Mouse (Mus musculus): ENCODE measurements at regions not wholly inside any gene's neighbourhood (a gene's known extent, or its start where the extent isn't known, plus 50 kb on each side); places are given as distances from the start of the nearest gene placed in this dataset.

DNA sequence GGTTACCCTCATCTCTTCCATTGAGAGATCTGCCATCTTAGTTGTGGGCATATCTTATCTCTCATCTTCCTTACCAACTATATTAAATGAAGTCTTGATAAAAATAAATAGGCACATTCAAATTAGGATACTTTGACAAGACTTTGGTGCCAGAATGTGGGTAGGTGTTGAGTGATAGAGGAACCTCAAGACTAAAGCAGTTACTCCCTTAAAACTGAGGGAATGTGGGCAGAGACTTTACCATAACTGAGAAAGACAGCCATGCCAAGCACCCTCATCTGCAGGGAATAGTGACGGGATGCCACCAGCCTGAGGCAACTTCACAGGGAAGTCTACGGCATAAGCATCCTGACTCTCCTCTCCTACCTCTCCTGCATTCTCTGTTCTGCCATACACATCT lies 292.3 kb downstream of the Lmx1a start:
- TF ChIP-seq CTCF (IDR thresholded peaks at IDR 0.05; ENCODE audit: insufficient read depth, low read depth, low read length): no peak
- TF ChIP-seq POLR2A (IDR thresholded peaks at IDR 0.05; ENCODE audit: insufficient read depth, low read depth, low read length): no peak
